9 mouse cellular contexts compared by ENCODE assay signal in the genomic region with DNA sequence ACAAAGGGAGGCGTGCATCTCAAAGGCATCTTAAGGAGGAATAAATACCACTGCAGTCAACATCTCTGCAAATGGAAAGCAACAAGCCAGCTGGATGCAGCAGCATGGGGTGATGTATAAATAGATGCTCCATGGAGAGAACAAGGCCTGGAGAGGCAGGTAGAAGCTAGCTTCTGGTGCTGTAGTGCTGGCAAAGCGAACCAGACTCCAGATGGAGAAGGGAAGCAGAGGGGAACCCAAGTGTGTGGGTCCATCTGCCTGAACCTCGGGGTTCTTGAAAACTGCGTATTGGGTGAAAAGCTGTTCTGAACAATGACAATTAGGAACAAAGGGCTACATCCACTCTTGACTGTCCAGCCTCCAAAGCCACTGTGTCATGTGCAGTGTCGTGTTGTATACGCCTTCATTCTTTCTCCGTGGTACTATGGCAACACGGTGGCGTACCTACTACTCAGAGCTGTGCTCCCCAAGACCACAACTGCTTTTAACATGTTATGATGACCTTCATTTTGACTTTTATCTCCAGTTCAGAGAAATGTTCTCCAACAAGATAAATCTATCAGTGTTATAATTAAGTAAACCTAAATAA. TPM values are rescaled to one million over a fixed set of nuclear protein-coding genes. Genes with fewer than 3 reads are reported as not detected.
DNase-seq lines count a peak whose midpoint lies in the region; ATAC-seq lines count a peak whose summit lies in the region.
"Had no signal": no experiment of that assay in that cellular context is flagged by ENCODE, and none has a peak within 500 bp of the region (broad histone marks: within the 10 kb centered on the region; RNA-seq: fewer than 3 reads in every experiment).

No protein-coding gene starts in this region.

- no peaks in the 10 kb centered on the region for H3K36me3 ChIP-seq in neural tube, embryonic 12.5 days
- H3K36me3 ChIP-seq in hindbrain, embryonic 10.5 days = no peaks in the 10 kb centered on the region
- H3K36me3 ChIP-seq in kidney, embryonic 14.5 days (ENCODE audit: control insufficient read depth, insufficient read depth, low read length) = no peaks in the 10 kb centered on the region

- 0 out of 2 replicates have a peak, but pooled peaks have one; percentile 63 for ATAC-seq in neural tube, embryonic 12.5 days (ENCODE audit: low FRiP score, low read depth)
- no peak for ATAC-seq in CD4-positive, CD25-positive, alpha-beta regulatory T cell, adult 4 months
- no peak for ATAC-seq in kidney, embryonic 14.5 days (ENCODE audit: low FRiP score, low TSS enrichment)

- DNase-seq in neural tube, embryonic 10.5 days (ENCODE audit: extremely low spot score, low spot score) = no peak
- DNase-seq in hindbrain, embryonic 10.5 days (ENCODE audit: low spot score) = peak; percentile 10
- DNase-seq in left cerebral cortex, adult 18-20 months (ENCODE audit: low spot score in 2 of 2) = peak; percentile 5 to 18
- DNase-seq in right cerebral cortex, postnatal 14 days = peak; percentile 5
- DNase-seq in urinary bladder, postnatal 14 days (ENCODE audit: low spot score) = no peak

- H3K9ac ChIP-seq in neural tube, embryonic 12.5 days = no peak overlapping the region
- no peak overlapping the region for H3K9ac ChIP-seq in kidney, embryonic 14.5 days (ENCODE audit: low read depth, low read length)

- H3K4me2 ChIP-seq in neural tube, embryonic 12.5 days (replicated peaks) = no peak overlapping the region
- H3K4me2 ChIP-seq in kidney, embryonic 14.5 days (replicated peaks; ENCODE audit: low read depth, low read length) = no peak overlapping the region
- H3K4me2 ChIP-seq: liver, embryonic 11.5 days had no signal

- no peak overlapping the region for H3K4me3 ChIP-seq in neural tube, embryonic 12.5 days
- H3K4me3 ChIP-seq in hindbrain, embryonic 10.5 days = 0 out of 2 replicates have a peak overlapping the region, but pooled peaks have one; percentile 2
- no peak overlapping the region for H3K4me3 ChIP-seq in kidney, embryonic 14.5 days (ENCODE audit: low read length)

- no peaks in the 10 kb centered on the region for H3K27me3 ChIP-seq in neural tube, embryonic 12.5 days (replicated peaks)
- no peaks in the 10 kb centered on the region for H3K27me3 ChIP-seq in hindbrain, embryonic 10.5 days (ENCODE audit: insufficient read depth, poor library complexity, severe bottlenecking)
- no peaks in the 10 kb centered on the region for H3K27me3 ChIP-seq in kidney, embryonic 14.5 days (ENCODE audit: control insufficient read depth, insufficient read depth, low read length)

- H3K27ac ChIP-seq in neural tube, embryonic 12.5 days = no peak overlapping the region
- H3K27ac ChIP-seq in hindbrain, embryonic 10.5 days = peak overlapping the region; percentile 67
- H3K27ac ChIP-seq in kidney, embryonic 14.5 days (ENCODE audit: low read depth, low read length) = no peak overlapping the region

- 49% methylated on average over 9 of the region's 9 CpGs for WGBS in neural tube, embryonic 12.5 days
- 35% methylated on average over 9 of the region's 9 CpGs for WGBS in hindbrain, embryonic 10.5 days
- WGBS in kidney, embryonic 14.5 days = 84% methylated on average over 9 of the region's 9 CpGs

- no peaks in the 10 kb centered on the region for H3K9me3 ChIP-seq in neural tube, embryonic 12.5 days
- H3K9me3 ChIP-seq in hindbrain, embryonic 10.5 days = no peaks in the 10 kb centered on the region
- H3K9me3 ChIP-seq in kidney, embryonic 14.5 days (ENCODE audit: control insufficient read depth, low read length) = no peaks in the 10 kb centered on the region

- H3K4me1 ChIP-seq in neural tube, embryonic 12.5 days = peaks cover 5% of the 10 kb centered on the region
- peaks cover 18% of the 10 kb centered on the region for H3K4me1 ChIP-seq in hindbrain, embryonic 10.5 days (replicated peaks)
- H3K4me1 ChIP-seq in kidney, embryonic 14.5 days (ENCODE audit: control insufficient read depth, insufficient read depth, low read length) = no peaks in the 10 kb centered on the region

RNA-seq across cellular contexts. Expression of gene Tll1, which starts 53.8 kb away (rescaled TPM):
- 1.9 and 2.7 TPM in 2 replicates for polyA plus RNA-seq in neural tube, embryonic 12.5 days (2016; fragmentation: Nextera tagmentation; extraction: Ambion mirVana)
- 1.1 and 1.3 TPM in 2 replicates for polyA plus RNA-seq in hindbrain, embryonic 10.5 days (2016; fragmentation: Nextera tagmentation; extraction: Ambion mirVana)
- 1 to 10 TPM; 1.8 to 3.0 TPM for total RNA-seq in left cerebral cortex, adult 18-20 months (2021)
- polyA plus RNA-seq in CD4-positive, CD25-positive, alpha-beta regulatory T cell, adult 4 months (2017; shearing (Covaris generic)) = not detected
- polyA plus RNA-seq in kidney, embryonic 14.5 days (2014; fragmentation: Nextera tagmentation; extraction: Ambion mirVana) = 0.43 and 0.50 TPM in 2 replicates

Comparison
In these comparisons a context has a peak if more than half of its experiments do, and no peak if none do; other contexts are left out.
1. DNase-seq: peak in hindbrain, embryonic 10.5 days (single experiment), left cerebral cortex, adult 18-20 months (2 of 2) and right cerebral cortex, postnatal 14 days (single experiment); none in neural tube, embryonic 10.5 days (single experiment) and urinary bladder, postnatal 14 days (single experiment).